In the genomic region with DNA sequence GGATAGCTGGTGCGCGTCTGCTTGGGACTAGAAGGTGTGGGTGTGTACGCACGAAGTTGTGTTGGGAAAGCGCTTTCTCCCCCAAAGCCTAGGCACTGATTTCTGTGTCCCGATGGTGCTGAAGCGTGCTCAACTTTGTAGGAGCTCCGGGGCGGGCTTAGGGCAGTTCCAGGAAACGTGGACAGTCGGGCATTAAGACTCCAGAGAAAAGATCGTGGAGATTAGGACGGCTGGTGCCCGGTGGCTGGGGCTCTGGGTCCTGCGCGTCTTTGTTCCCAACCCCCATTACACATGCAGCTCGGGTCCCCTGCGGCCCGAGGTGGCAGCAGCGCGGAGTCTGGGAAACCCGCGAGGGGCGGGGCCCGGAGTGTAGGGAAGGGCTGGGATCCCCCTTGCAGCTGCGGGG, we compare ENCODE assay signal across 8 mouse cellular contexts. TPM values are rescaled to one million over a fixed set of nuclear protein-coding genes. Genes with fewer than 3 reads are reported as not detected.
DNase-seq lines count a peak whose midpoint lies in the region; ATAC-seq and TF ChIP-seq lines count a peak whose summit lies in the region.

No protein-coding gene starts in this region.

- no peaks in the 10 kb centered on the region for H3K9me3 ChIP-seq in heart, embryonic 11.5 days (replicated peaks; ENCODE audit: control insufficient read depth, low read length)
- no peaks in the 10 kb centered on the region for H3K9me3 ChIP-seq in lung, embryonic 14.5 days (ENCODE audit: low read depth, low read length)

- H3K9ac ChIP-seq in heart, embryonic 11.5 days (ENCODE audit: low read depth, low read length), result peak overlapping the region; percentile 96
- H3K9ac ChIP-seq in lung, embryonic 14.5 days, result peak overlapping the region; percentile 98

- ATAC-seq in heart, embryonic 11.5 days (replicated peaks; ENCODE audit: insufficient number of reproducible peaks, low FRiP score, low TSS enrichment), result no peak
- ATAC-seq in lung, embryonic 14.5 days (ENCODE audit: insufficient read depth), result peak; percentile 21; the same call in 1 of the 2 replicates
- ATAC-seq in monocyte, adult 5-6 weeks (replicated peaks; ENCODE audit: insufficient number of reproducible peaks, low FRiP score, low TSS enrichment, poor library complexity, severe bottlenecking), result no peak

- peak overlapping the region; percentile 89 for H3K4me2 ChIP-seq in heart, embryonic 11.5 days
- H3K4me2 ChIP-seq in lung, embryonic 14.5 days, result peak overlapping the region; percentile 99

- no peak for TF ChIP-seq CTCF in thymus, adult 2 months (IDR thresholded peaks at IDR 0.05; ENCODE audit: borderline replicate concordance, control insufficient read depth, extremely low read depth, insufficient read depth, low read length, poor library complexity)
- TF ChIP-seq CTCF in lung, embryonic 14.5 days (IDR thresholded peaks at IDR 0.05; ENCODE audit: low read depth), result no peak

- H3K27me3 ChIP-seq in thymus, adult 2 months (ENCODE audit: control insufficient read depth, insufficient read depth, low read length), result no peaks in the 10 kb centered on the region; the same call in 1 of the 2 replicates
- no peaks in the 10 kb centered on the region for H3K27me3 ChIP-seq in heart, embryonic 11.5 days (ENCODE audit: control insufficient read depth, insufficient read depth, low read length)
- no peaks in the 10 kb centered on the region for H3K27me3 ChIP-seq in lung, embryonic 14.5 days (ENCODE audit: insufficient read depth, low read length)

- peak overlapping the region; percentile 55 for H3K4me3 ChIP-seq in thymus, adult 2 months (ENCODE audit: control insufficient read depth, insufficient read depth, low read length)
- peak overlapping the region; percentile 90 for H3K4me3 ChIP-seq in heart, embryonic 11.5 days (ENCODE audit: low read depth, low read length)
- peak overlapping the region; percentile 90 for H3K4me3 ChIP-seq in lung, embryonic 14.5 days (ENCODE audit: low read depth, low read length)

- peak; percentile 34 for DNase-seq in thymus, adult 2 months
- DNase-seq in thymus, postnatal 10 days (ENCODE audit: low spot score in 2 of 2), result no peak
- DNase-seq in embryo, embryonic 10.5 days (ENCODE audit: low spot score), result peak; percentile 87
- peak; percentile 57 for DNase-seq in kidney, postnatal 14 days
- peak; percentile 81 for DNase-seq in lung, embryonic 14.5 days
- DNase-seq in retina, embryonic 14.5 days (ENCODE audit: low spot score), result peak; percentile 79

- TF ChIP-seq POLR2A in thymus, adult 2 months (IDR thresholded peaks at IDR 0.05; ENCODE audit: control insufficient read depth, extremely low read depth, insufficient read depth, low read length, poor library complexity), result no peak

- peaks cover 25% of the 10 kb centered on the region for H3K4me1 ChIP-seq in thymus, adult 2 months (replicated peaks; ENCODE audit: control insufficient read depth, insufficient read depth, low read length)
- peaks cover 24% of the 10 kb centered on the region for H3K4me1 ChIP-seq in heart, embryonic 11.5 days (ENCODE audit: control insufficient read depth, insufficient read depth, low read length)
- H3K4me1 ChIP-seq in lung, embryonic 14.5 days (ENCODE audit: insufficient read depth), result peaks cover 5% of the 10 kb centered on the region; the same call in 1 of the 2 replicates

- no peaks in the 10 kb centered on the region for H3K36me3 ChIP-seq in thymus, adult 2 months (ENCODE audit: control insufficient read depth, insufficient read depth, low read length)
- no peaks in the 10 kb centered on the region for H3K36me3 ChIP-seq in heart, embryonic 11.5 days (ENCODE audit: control insufficient read depth, insufficient read depth, low read length)
- H3K36me3 ChIP-seq in lung, embryonic 14.5 days (ENCODE audit: insufficient read depth), result no peaks in the 10 kb centered on the region

- under 1% methylated on average over 26 of the region's 26 CpGs for WGBS in thymus, adult 2 months
- under 1% methylated on average over 26 of the region's 26 CpGs for WGBS in heart, embryonic 11.5 days (ENCODE audit: insufficient replicate concordance)
- under 1% methylated on average over 26 of the region's 26 CpGs for WGBS in lung, embryonic 14.5 days

- no peak overlapping the region for H3K27ac ChIP-seq in thymus, adult 2 months (ENCODE audit: control insufficient read depth, insufficient read depth, low read length)
- H3K27ac ChIP-seq in heart, embryonic 11.5 days (ENCODE audit: low read depth, low read length), result peak overlapping the region; percentile 97
- peak overlapping the region; percentile 99 for H3K27ac ChIP-seq in lung, embryonic 14.5 days (ENCODE audit: low read depth)

RNA-seq across cellular contexts. Expression of a gene that starts 1.3 kb away (rescaled TPM):
- polyA plus RNA-seq in thymus, adult 2 months (2012; rRNA removed), result 7.7 and 8.3 TPM in 2 replicates
- 26.9 and 29.1 TPM in 2 replicates for polyA plus RNA-seq in heart, embryonic 11.5 days (2014; fragmentation: Nextera tagmentation; extraction: Ambion mirVana)
- 22.7 and 28.2 TPM in 2 replicates for polyA plus RNA-seq in lung, embryonic 14.5 days (2014; fragmentation: Nextera tagmentation; extraction: Ambion mirVana)
- total RNA-seq in monocyte, adult 5-6 weeks (2017), result 0.49 to 1.9 TPM in 2 of 3 replicates, not detected in the other

RNA-seq across cellular contexts. Expression of a gene that starts 37.9 kb away (rescaled TPM):
- 0.16 and 0.17 TPM in 2 replicates for polyA plus RNA-seq in thymus, adult 2 months (2012; rRNA removed)
- polyA plus RNA-seq in heart, embryonic 11.5 days (2014; fragmentation: Nextera tagmentation; extraction: Ambion mirVana), result not detected in 2 replicates
- 0.35 TPM in 1 of 2 replicates, not detected in the other for polyA plus RNA-seq in lung, embryonic 14.5 days (2014; fragmentation: Nextera tagmentation; extraction: Ambion mirVana)
- total RNA-seq in monocyte, adult 5-6 weeks (2017), result 0.21 to 0.48 TPM in 2 of 3 replicates, not detected in the other

RNA-seq across cellular contexts. Expression of a gene that starts 41.5 kb away (rescaled TPM):
- polyA plus RNA-seq in thymus, adult 2 months (2012; rRNA removed), result 9.2 and 9.4 TPM in 2 replicates
- 19.4 and 20.2 TPM in 2 replicates for polyA plus RNA-seq in heart, embryonic 11.5 days (2014; fragmentation: Nextera tagmentation; extraction: Ambion mirVana)
- 32.1 and 33.7 TPM in 2 replicates for polyA plus RNA-seq in lung, embryonic 14.5 days (2014; fragmentation: Nextera tagmentation; extraction: Ambion mirVana)
- 0.48 to 4.9 TPM (median 4.6 TPM) in 3 replicates for total RNA-seq in monocyte, adult 5-6 weeks (2017)

RNA-seq across cellular contexts. Expression of a gene that starts 46.1 kb away (rescaled TPM):
- 3.3 and 5.3 TPM in 2 replicates for polyA plus RNA-seq in thymus, adult 2 months (2012; rRNA removed)
- 2.2 and 2.4 TPM in 2 replicates for polyA plus RNA-seq in heart, embryonic 11.5 days (2014; fragmentation: Nextera tagmentation; extraction: Ambion mirVana)
- polyA plus RNA-seq in lung, embryonic 14.5 days (2014; fragmentation: Nextera tagmentation; extraction: Ambion mirVana), result 5.7 and 7.9 TPM in 2 replicates
- 0.39 TPM in 1 of 3 replicates, not detected in the others for total RNA-seq in monocyte, adult 5-6 weeks (2017)

Comparison
In these comparisons a context has a peak if more than half of its experiments do, and no peak if none do; other contexts are left out.
1. DNase-seq: peak in thymus, adult 2 months (single experiment), embryo, embryonic 10.5 days (single experiment), kidney, postnatal 14 days (single experiment), lung, embryonic 14.5 days (single experiment) and retina, embryonic 14.5 days (single experiment); none in thymus, postnatal 10 days (0 of 2).
2. Peak in every context shown above with its lines, with median percentiles within 50 percentile points of each other: H3K4me3 ChIP-seq.